Mouse (Mus musculus) midbrain, embryonic 12.5 days (tissue): ENCODE data around the gene Xlr. TPM values are rescaled to one million over a fixed set of nuclear protein-coding genes. Genes with fewer than 3 reads are reported as not detected.
"Not testable (repeated sequence)": the region's sequence is repeated elsewhere in the genome, so short reads cannot be mapped to it uniquely, and the experiment has no call there.

Source experiments
- ATAC-seq: fragments of 200-750 bp; cut with Nextera tagmentation; 2 replicates; pipeline ENCODE4 v1.8.0; 2017; ENCODE audit warnings: low read depth, moderate TSS enrichment, moderate library complexity; ENCODE audit not compliant: low FRiP score
- H3K27ac ChIP-seq: fragments of 300-500 bp; sonication (generic); replicated peaks from 2 replicates; pipeline ENCODE4 v1.5.1; 2016; ENCODE audit warnings: mild to moderate bottlenecking
- H3K27me3 ChIP-seq: fragments of 300-500 bp; sonication (generic); 2 replicates; pipeline ENCODE4 v1.6.1; 2016; ENCODE audit warnings: mild to moderate bottlenecking
- H3K36me3 ChIP-seq: fragments of 300-500 bp; sonication (generic); 2 replicates; pipeline ENCODE4 v1.6.1; 2016
- H3K4me1 ChIP-seq: fragments of 300-500 bp; sonication (generic); 2 replicates; pipeline ENCODE4 v1.6.1; 2016
- H3K4me2 ChIP-seq: fragments of 300-500 bp; sonication (generic); replicated peaks from 2 replicates; pipeline ENCODE4 v1.6.1; 2016; ENCODE audit warnings: mild to moderate bottlenecking, moderate library complexity
- H3K4me3 ChIP-seq: fragments of 300-500 bp; sonication (generic); 2 replicates; pipeline ENCODE4 v1.5.1; 2016; ENCODE audit warnings: mild to moderate bottlenecking
- H3K9ac ChIP-seq: fragments of 300-500 bp; sonication (generic); replicated peaks from 2 replicates; pipeline ENCODE4 v1.6.1; 2016; ENCODE audit warnings: mild to moderate bottlenecking, moderate library complexity
- H3K9me3 ChIP-seq: fragments of 300-500 bp; sonication (generic); 2 replicates; pipeline ENCODE4 v1.6.1; 2016; ENCODE audit warnings: mild to moderate bottlenecking
- WGBS: fragments of 180-500 bp; shearing (Covaris S2); methylation state at CpG from one replicate; pipeline ENCODE4 v1.1.7; 2016; 5-methylcytosine and 5-hydroxymethylcytosine counted together
- polyA plus RNA-seq: library from polyadenylated mRNA; unstranded; fragments of >200 nt; fragmentation: Nextera tagmentation; extraction: Ambion mirVana; gene quantifications from 2 replicates; pipeline ENCODE4 v1.2.1, GENCODE M21; 2016

The Xlr gene
- 2.4 and 3.3 TPM in 2 replicates for polyA plus RNA-seq

DNA sequence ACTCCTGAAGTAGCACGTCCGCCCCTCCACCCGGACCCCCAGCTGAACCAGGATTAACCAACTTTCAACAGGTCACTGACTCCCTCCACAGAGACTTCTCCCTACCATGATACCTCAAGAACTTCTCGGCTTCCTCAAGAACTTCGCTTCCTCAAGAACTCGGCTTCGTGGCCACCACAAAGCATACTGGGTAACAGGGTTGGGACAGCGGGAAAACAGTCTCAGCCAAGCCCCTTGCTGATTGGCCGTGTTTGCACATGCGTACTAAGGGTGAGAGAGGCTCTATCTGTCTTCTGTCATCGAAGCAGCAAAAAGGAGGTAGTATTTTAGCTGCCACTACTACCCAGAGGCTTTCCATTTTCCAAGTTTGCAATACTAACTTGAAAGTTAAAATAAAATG lies at the start of gene Xlr:
Gene Xlr, minus strand, starts transcription at position 188 of the 400 bp plus-strand sequence.
- not testable (repeated sequence) for H3K4me3 ChIP-seq, H3K4me1 ChIP-seq, H3K27ac ChIP-seq, H3K27me3 ChIP-seq, H3K4me2 ChIP-seq, H3K36me3 ChIP-seq, H3K9me3 ChIP-seq, ATAC-seq, H3K9ac ChIP-seq
- WGBS = 84% methylated on average over 11 of the region's 11 CpGs

DNA sequence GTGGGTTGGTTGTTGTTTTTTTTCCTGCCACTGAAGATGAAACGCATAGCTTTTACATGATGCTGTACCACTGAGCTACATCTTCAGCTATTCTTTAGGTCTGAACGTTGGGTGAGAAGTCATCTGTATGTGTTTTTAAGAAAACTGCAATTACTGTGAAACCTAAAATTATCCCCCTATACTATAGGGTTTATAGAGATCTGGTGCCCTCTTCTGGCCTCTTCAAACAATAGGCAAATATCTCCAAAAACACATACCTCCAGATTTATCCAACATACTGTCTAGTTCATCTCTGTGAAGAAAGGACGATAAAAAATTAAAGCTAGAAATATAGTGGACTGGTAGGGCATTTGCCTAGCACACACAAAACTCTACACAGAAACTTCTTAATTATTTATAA lies 1.6 kb upstream of the Xlr start:
- Histone ChIP-seq H3K4me2 (no peak overlapping the region), H3K27ac (no peak overlapping the region), H3K27me3 (no peaks in the 10 kb centered on the region), H3K4me1 (no peaks in the 10 kb centered on the region), H3K4me3 (no peak overlapping the region), H3K9ac (no peak overlapping the region), H3K36me3 (no peaks in the 10 kb centered on the region), H3K9me3 (no peaks in the 10 kb centered on the region)
- no peak for ATAC-seq
- WGBS = 43% methylated on average over 3 of the region's 3 CpGs

- Histone ChIP-seq H3K4me3 (no peak within 1 kb of the TSS), H3K4me2 (no peak within 1 kb of the TSS), H3K36me3 (no peaks in the 10 kb centered on the region), H3K4me1 (no peaks in the 10 kb centered on the region), H3K27me3 (no peaks in the 10 kb centered on the region), H3K27ac (no peak within 1 kb of the TSS), H3K9ac (no peak within 1 kb of the TSS), H3K9me3 (no peaks in the 10 kb centered on the region)
- WGBS = 93% methylated on average over 12 of the region's 12 CpGs
- ATAC-seq = no peak
These were observed 21.2 kb downstream of the Xlr start, which contains the start of gene Zfp36l3 for GRCm38 (mm10) chrX:53776276-53776675. TSS of gene Zfp36l3 (minus strand) at chrX:53776394.

DNA sequence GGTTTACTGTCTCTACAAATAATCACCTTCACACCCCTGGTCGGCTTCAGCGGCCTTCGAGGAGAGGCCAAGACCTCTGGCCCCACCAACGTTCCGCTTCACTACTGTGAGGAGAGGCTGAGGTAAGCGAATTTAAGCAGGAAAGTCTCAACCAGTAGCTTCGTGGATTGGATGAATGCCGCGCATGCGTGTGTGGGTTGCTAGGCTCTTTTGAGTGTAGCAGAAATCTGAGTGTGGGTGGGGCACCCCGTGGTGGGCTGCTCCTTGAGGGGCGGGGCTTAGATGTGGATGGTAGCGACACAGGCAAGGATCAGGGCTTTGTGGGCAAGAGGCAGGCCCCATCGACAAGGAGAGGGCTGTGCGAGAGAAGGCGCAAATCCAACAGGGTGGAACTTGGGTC lies 39.8 kb downstream of the Xlr start, which contains the start of gene 1700013H16Rik:
Gene 1700013H16Rik, minus strand, starts transcription at position 96 of the 400 bp plus-strand sequence.
- Histone ChIP-seq H3K27me3 (no peaks in the 10 kb centered on the region), H3K9me3 (peaks cover 7% of the 10 kb centered on the region; the same call in 1 of the 2 replicates), H3K27ac (no peak within 1 kb of the TSS), H3K9ac (no peak within 1 kb of the TSS), H3K36me3 (no peaks in the 10 kb centered on the region), H3K4me3 (no peak within 1 kb of the TSS), H3K4me1 (no peaks in the 10 kb centered on the region), H3K4me2 (no peak within 1 kb of the TSS)
- WGBS = 92% methylated on average over 16 of the region's 16 CpGs
- ATAC-seq = no peak

DNA sequence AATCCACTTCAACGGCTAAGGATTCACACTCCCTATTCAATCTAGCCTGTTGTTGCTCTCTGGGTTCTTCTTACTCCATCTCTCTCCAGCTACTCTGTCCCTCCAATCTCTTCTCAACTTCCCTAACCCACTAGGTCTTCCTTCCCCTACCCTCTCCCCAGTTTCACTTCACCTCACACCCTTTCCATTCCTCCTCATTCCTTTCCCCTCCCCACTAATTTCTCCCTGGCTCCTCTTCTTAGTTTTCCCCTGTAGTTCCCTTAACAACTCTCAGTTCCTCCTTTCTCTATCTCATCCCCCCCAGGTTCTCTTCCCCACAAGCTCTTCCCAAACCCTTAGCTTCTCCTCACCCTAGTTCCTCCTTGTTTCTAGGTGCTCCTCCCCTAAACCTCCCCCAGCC lies 44.7 kb downstream of the Xlr start:
- H3K36me3 ChIP-seq = no peaks in the 10 kb centered on the region
- 96% methylated on average over 1 of the region's 1 CpGs for WGBS
- H3K4me3 ChIP-seq = no peak overlapping the region
- H3K4me2 ChIP-seq = no peak overlapping the region
- H3K9me3 ChIP-seq = peaks cover 7% of the 10 kb centered on the region; the same call in 1 of the 2 replicates
- H3K27ac ChIP-seq = no peak overlapping the region
- no peaks in the 10 kb centered on the region for H3K4me1 ChIP-seq
- no peaks in the 10 kb centered on the region for H3K27me3 ChIP-seq
- no peak overlapping the region for H3K9ac ChIP-seq
- ATAC-seq = no peak

- Histone ChIP-seq H3K4me1 (no peaks in the 10 kb centered on the region), H3K9ac (no peak overlapping the region), H3K27me3 (no peaks in the 10 kb centered on the region), H3K9me3 (no peaks in the 10 kb centered on the region), H3K27ac (no peak overlapping the region), H3K4me3 (no peak overlapping the region), H3K36me3 (no peaks in the 10 kb centered on the region), H3K4me2 (no peak overlapping the region)
- 89% methylated on average over 2 of the region's 2 CpGs for WGBS
- no peak for ATAC-seq
These were observed 68.5 kb downstream of the Xlr start for GRCm38 (mm10) chrX:53728967-53729366.

Other genes starting within 250 kb of the Xlr start
- gene Rtl8c, start 189.7 kb downstream of the Xlr start, polyA plus RNA-seq = 78.1 and 88.7 TPM in 2 replicates
- not detected in 2 replicates for gene Gm14597, start 188.7 kb downstream of the Xlr start, polyA plus RNA-seq
- gene Rtl8a, start 154.0 kb downstream of the Xlr start, polyA plus RNA-seq = 109 and 113 TPM in 2 replicates
- gene Rtl8b, start 127.3 kb downstream of the Xlr start, polyA plus RNA-seq = 95.3 and 98.2 TPM in 2 replicates
- gene 4930502E18Rik, start 72.9 kb downstream of the Xlr start, polyA plus RNA-seq = 0.13 and 0.21 TPM in 2 replicates
- gene 1700013H16Rik, start 39.9 kb downstream of the Xlr start, polyA plus RNA-seq = not detected in 2 replicates
- not detected in 2 replicates for gene Zfp36l3, start 21.3 kb downstream of the Xlr start, polyA plus RNA-seq